Mouse (Mus musculus): ENCODE data around the gene Dgke. TPM values are rescaled to one million over a fixed set of nuclear protein-coding genes. Genes with fewer than 3 reads are reported as not detected.

The Dgke gene
- polyA plus RNA-seq, 2 experiments from 2014 or later: 3.7 to 4.9 TPM

GRCm38 (mm10) chr11:89031189-89031588 lies 35.5 kb downstream of the Dgke start:
- ATAC-seq: no peak

DNA sequence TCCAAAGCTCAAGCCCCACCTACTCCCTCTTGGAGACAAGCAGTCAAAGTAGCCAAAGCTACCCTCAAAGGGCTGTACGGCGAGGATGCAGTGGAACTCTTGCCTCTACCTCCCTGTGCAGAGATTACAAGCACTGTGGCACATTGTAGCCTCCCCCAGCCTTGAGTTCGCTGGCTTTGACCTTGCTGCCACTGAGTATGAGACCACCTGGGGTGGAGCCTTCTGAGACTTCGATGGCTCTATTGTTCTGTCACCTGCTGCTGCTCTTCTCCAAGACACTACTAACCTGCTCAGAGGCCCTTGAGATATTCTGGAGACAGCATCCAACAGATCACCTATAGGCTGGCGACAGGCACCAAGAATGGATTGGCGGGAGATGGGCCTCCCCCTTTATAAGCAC lies 36.1 kb downstream of the Dgke start:
- no peak for ATAC-seq

GRCm38 (mm10) chr11:89028871-89029405 lies 37.7 kb downstream of the Dgke start:
- no peak for ATAC-seq

- ATAC-seq: no peak
Measured at GRCm38 (mm10) chr11:89027955-89028361, 38.7 kb downstream of the Dgke start.

DNA sequence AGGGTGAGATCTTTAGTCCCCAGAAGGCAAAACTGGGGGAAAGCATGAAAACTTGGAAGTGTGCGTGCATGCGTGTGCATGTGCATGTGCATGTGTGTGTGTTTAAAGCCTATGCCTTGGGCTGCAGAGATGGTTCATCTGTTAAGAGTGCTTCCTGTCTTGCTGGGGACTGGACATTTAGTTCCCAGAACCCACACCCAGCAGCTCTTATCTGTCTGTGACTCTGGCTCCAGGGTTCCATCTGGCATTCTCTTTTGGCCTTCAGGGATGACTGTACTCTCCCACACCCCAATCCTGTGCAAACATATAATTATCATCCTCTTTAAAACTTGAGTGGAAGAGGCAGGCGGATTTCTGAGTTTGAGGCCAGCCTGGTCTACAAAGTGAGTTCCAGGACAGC lies 40.5 kb downstream of the Dgke start:
- ATAC-seq: no peak

DNA sequence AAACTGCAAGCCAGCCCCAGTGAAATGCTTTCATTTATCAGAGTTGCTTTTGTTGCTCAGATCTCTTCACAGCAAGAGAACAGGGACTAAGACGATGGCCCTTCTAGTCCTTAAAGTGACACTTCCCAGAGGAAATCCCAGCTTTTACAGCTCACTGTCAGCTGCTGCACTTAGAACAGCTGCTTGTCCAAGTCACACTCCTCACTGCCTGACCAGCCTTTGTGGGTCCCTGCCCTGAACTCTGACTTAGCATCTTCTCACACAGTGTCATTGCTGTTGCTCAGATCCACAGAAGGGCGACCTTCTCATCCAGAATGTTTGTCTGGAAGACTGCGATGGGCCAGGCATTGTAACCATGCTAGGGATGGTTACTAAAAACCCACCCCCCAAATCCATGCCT lies 41.0 kb downstream of the Dgke start:
- no peak for ATAC-seq

DNA sequence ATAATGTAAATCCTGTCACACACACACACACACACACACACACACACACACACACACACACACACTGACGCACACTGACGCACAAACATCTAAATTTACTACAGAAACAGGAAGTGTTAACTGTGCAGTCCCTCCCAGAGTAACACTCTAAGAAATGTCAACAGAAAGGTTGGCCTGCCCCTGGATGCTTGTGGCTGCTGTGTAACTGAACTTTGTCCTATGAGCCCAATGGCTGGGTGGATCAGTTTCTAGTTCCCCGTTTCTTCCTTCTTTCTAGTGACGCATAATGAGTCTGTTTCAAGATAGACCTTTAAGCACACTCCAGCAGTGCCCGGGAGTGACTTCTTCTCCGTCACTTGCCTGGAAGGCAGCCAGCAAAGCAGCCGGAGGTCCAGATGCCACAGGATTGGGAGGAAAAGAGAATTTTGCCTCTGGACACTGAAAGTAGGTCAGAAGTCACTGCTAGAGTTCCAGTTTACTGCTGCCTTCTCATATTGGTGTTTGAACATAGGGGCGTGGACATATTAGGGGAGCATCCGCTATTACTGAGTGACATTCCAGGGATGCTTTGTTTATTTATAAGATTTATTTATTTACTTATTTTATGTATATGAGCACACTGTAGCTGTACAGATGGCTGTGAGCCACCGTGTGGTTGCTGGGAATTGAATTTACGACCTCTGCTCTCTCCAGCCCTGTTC lies 42.3 kb downstream of the Dgke start:
- peak; percentile 84 for ATAC-seq

DNA sequence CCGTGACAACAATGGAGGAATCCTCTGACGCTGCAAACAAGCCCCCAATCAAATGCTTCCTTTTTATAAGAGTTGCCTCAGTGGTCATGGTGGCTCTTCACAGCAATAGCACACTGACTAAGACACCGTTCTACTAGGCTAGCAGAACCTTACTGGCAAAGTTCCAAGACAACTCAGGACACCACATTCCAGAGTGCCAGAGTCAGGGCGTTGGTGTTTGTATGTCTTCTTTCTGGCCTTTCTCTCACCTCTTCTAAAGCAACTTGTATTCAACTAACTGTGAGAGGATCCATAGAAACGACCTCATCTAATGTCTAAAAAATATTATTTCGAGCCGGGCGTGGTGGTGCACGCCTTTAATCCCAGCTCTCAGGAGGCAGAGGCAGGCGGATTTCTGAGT lies 43.2 kb downstream of the Dgke start:
- no peak for ATAC-seq

DNA sequence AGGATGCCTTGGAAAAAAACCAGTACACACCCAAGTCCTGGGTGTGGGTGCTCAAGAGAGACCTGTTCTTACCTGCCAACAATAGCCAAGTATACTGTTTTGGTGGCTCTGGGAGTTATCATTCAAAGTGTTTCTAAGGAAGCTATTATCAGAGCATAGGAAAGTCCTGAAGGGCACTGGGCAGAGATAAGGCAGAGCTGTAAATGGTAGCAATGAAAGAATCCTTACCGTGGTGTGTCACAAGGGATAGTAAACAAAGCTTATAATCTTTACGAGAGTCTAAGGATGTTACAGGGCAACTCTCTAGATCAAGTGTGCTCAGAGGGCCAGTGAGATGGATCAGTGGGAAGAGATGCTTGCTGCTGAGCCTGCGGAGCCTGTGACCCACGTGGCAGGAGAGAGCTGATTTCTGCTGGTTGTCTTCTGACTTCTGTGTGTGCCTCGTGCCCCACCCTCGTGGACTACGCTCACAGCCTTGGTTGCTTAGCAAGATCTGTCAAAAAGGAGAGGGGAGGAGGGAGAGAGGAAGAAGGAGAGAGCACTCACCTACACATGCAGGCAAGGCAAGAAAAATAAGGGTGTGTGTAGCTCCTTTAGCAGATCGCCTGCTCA lies 44.4 kb downstream of the Dgke start:
- ATAC-seq: peak; percentile 34

- ATAC-seq: no peak
Measured at GRCm38 (mm10) chr11:89021687-89022086, 45.0 kb downstream of the Dgke start.

GRCm38 (mm10) chr11:89020681-89021305 lies 45.9 kb downstream of the Dgke start:
- ATAC-seq: no peak

GRCm38 (mm10) chr11:89017514-89018182 lies 49.0 kb downstream of the Dgke start:
- ATAC-seq: no peak

GRCm38 (mm10) chr11:89012241-89012640 lies 54.4 kb downstream of the Dgke start:
- no peak for ATAC-seq

- ATAC-seq: no peak
Measured at GRCm38 (mm10) chr11:89009496-89009895, 57.2 kb downstream of the Dgke start.

DNA sequence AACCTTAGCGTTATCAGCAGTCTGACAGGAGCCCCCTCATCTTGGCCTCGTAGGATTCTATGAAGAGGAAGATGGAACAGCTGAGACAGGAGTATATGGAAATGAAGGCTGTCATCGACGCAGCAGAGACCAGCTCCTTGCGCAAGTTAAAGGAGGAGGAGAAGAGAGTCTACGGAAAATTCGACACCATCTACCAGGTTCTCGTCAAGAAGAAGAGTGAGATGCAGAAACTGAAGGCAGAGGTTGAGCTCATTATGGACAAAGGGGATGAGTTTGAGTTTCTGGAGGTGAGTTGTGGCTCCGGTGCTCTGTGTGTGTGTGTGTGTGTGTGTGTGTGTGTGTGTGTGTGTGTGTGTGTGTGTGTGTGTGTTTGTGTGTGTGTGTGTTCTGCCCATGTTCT lies 57.6 kb downstream of the Dgke start:
- ATAC-seq: no peak

DNA sequence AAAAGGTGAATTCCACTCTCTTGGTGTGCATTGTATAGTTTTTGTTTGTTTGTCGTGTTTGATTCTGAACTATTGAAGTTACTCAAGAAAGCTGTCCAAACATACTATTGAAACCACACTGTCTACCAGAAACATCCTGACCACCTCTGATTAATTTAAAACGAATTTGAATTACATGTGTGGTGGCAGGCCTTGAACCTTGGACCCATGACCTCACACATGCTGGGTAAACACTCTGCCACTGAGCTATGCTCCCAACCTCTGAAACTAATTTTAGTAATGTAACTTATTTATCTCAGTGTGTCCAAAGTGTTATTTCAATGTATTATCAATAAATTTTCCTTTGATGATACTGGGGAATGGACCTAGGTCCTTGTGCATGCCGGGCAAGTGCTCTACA lies 59.1 kb downstream of the Dgke start:
- no peak for ATAC-seq

DNA sequence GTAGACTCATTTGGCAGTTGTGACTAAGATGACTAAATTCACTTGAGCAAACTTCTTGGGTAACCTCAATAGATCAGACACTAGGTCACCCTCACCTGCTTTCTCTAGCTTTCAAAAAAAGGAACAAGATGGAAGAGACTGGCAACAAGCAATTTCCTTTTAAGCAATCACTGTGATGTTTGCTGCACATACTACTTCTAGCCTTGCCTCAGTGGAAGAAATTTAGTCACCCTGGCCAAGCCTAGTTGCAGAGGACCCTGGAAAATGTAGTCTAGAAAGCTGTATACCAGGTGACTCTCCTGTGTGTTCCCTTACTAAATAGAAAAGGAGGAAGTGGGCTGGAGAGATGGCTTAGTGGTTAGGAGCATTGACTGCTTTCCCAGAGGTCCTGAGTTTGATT lies 60.2 kb downstream of the Dgke start:
- no peak for ATAC-seq

DNA sequence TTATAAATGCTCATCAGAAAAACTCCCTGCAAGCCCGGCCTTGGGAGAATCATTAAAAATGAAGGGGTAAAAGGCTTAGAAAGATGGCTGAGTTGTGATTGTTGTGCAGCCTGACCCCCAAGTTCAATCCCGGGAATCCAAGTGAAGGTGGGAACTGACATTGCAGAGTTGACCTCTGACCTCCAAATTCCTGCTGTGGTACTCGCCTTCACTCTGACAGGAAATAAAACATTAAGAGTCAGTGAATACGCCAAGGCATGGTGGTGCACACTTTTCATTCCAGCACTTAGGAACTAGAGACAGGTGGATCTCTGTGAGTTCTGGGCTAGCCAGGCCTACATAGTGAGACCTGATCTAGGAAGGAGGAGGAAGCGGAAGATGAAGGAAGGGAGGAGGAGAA lies 61.2 kb downstream of the Dgke start:
- no peak for ATAC-seq

DNA sequence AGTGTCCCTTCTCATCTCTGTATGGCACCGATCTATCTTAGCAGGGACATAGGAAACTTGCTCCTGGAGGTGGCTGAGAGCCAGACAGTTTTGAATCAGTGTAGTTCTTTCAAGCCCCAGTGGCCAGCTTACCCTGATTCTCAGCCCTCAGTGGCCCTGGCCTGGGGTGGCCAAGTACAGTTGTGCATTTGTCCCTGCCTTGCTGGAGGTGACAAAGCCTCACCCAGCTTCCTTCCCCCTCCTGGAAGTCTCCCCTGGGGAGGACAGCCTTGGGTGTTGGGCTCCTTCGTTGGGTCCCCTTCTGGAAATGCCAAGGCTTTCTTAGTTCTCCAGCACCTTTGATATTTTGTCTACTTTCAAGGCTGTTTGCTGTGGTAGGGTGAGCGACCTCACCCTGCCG lies 62.9 kb downstream of the Dgke start:
- ATAC-seq: no peak

DNA sequence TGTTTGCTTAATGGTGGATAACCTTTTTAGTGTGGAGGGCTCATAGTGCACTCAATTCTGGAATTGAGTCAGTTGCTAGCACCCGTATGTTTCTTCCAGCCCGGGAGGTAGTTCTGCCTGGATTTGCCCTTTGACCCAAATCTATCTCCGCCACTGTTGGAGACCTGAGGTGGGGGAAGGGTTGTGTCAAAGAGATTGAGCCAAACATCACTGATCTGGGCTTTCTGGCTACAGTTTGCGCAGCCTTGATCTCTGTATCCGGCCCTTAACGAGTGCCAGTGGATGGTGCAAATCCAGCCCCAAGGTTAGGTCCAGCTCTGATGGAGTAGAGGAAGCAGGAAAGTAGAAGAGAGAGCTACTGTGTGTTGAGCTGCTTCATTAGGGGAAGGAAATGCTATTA lies 63.6 kb downstream of the Dgke start:
- no peak for ATAC-seq

- ATAC-seq: no peak
Measured at GRCm38 (mm10) chr11:89002621-89003020, 64.0 kb downstream of the Dgke start.

DNA sequence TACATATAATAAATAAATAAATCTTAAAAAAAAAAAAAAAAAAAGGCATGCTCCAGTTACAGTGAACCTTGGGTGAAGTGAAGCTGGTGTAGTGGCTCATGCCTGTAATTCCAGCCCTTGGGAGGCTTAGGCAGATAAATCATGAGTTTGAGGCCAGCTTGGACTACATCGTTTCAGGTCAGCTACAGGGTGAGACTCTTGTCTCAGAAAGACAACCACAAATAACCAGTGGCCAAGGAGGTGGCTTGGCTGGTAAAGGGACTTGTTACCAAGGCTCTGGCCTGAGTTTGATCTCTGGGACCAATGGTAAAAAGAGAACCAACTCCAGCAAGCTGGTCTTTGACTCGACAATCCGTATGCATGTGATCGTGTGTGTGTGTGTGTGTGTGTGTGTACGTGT lies 64.6 kb downstream of the Dgke start:
- no peak for ATAC-seq

GRCm38 (mm10) chr11:89001569-89001968 lies 65.1 kb downstream of the Dgke start:
- no peak for ATAC-seq

DNA sequence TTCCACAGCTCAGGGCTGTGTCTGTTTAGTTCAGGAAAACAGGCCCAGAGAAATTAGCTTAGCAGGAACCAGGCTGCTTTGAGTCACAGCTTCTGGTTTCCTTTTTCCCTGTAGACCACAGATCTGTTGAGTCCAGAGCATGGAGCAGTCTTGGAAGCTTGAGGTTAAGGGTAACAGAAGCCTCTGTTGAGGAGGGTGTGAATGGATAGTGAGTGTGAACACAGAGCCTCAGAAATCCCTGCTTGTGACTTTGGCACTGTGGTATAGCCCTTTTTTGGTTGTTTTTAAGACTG lies 66.2 kb downstream of the Dgke start:
- no peak for ATAC-seq
